Mouse (Mus musculus) heart, embryonic 13.5 days (tissue): Measurements from ENCODE around the gene B3gnt8. TPM values are rescaled to one million over a fixed set of nuclear protein-coding genes. Genes with fewer than 3 reads are reported as not detected.

Experiments used
- ATAC-seq: fragments of 200-750 bp; cut with Nextera tagmentation; 2 replicates; pipeline ENCODE4 v1.8.0; 2017; ENCODE audit warnings: moderate TSS enrichment; ENCODE audit not compliant: insufficient number of reproducible peaks, low FRiP score, low TSS enrichment; ENCODE audit errors: extremely low read depth
- H3K27ac ChIP-seq: fragments of 300-500 bp; sonication (generic); replicated peaks from 2 replicates; pipeline ENCODE4 v1.5.1; 2015; ENCODE audit warnings: moderate library complexity, mild to moderate bottlenecking, inconsistent platforms
- H3K27me3 ChIP-seq: fragments of 300-500 bp; sonication (generic); replicated peaks from 2 replicates; pipeline ENCODE4 v1.6.1; 2015; ENCODE audit warnings: mild to moderate bottlenecking, inconsistent platforms
- H3K36me3 ChIP-seq: fragments of 300-500 bp; sonication (generic); 2 replicates; pipeline ENCODE4 v1.6.1; 2015; ENCODE audit warnings: mild to moderate bottlenecking, inconsistent platforms
- H3K4me1 ChIP-seq: fragments of 300-500 bp; sonication (generic); 2 replicates; pipeline ENCODE4 v1.6.1; 2015; ENCODE audit warnings: inconsistent platforms
- H3K4me2 ChIP-seq: fragments of 300-500 bp; sonication (generic); 2 replicates; pipeline ENCODE4 v1.6.1; 2015; ENCODE audit warnings: inconsistent platforms, mild to moderate bottlenecking, moderate library complexity
- H3K4me3 ChIP-seq: fragments of 300-500 bp; sonication (generic); 2 replicates; pipeline ENCODE4 v1.5.1; 2015; ENCODE audit warnings: moderate library complexity, mild to moderate bottlenecking, inconsistent platforms
- H3K9ac ChIP-seq: fragments of 300-500 bp; sonication (generic); 2 replicates; pipeline ENCODE4 v1.6.1; 2015; ENCODE audit warnings: inconsistent platforms, mild to moderate bottlenecking, moderate library complexity
- H3K9me3 ChIP-seq: fragments of 300-500 bp; sonication (generic); 2 replicates; pipeline ENCODE4 v1.6.1; 2016; ENCODE audit warnings: inconsistent platforms
- WGBS: fragments of 180-500 bp; shearing (Covaris S2); methylation state at CpG from one replicate; pipeline ENCODE4 v1.1.7; 2015; ENCODE audit warnings: mixed read lengths; 5-methylcytosine and 5-hydroxymethylcytosine counted together
- polyA plus RNA-seq: library from polyadenylated mRNA; unstranded; fragments of >200 nt; fragmentation: Nextera tagmentation; extraction: Ambion mirVana; gene quantifications from 2 replicates; pipeline ENCODE4 v1.2.1, GENCODE M21; 2015

Gene B3gnt8
- polyA plus RNA-seq, 1 experiment from 2014 or later: 5.8 TPM

DNA sequence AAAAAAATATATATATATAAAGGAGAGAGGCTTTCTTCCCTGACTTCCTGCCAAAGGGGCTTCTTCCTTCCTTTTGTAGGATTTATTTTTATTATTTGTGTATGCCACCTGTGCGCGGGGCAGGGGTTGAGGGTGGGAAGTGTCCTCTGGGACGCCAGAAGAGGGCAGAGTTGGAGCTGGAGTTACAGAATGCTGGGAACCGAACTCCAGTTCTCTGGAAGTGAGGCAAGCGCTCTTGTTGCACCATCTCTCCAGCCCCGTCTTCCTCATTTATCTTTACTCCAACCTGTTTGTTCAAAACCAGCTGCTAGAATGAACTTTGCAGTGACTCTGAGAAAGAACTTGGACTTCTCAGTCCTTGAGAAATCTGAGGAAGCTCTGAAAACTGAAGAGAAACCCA is 53.5 kb downstream of the B3gnt8 start:
- no peak for ATAC-seq
- Histone ChIP-seq H3K4me3 (peak overlapping the region; percentile 71), H3K4me2 (peak overlapping the region; percentile 72), H3K9me3 (no peaks in the 10 kb centered on the region), H3K9ac (peak overlapping the region; percentile 84), H3K36me3 (peaks cover 12% of the 10 kb centered on the region; the same call in 1 of the 2 replicates), H3K27ac (peak overlapping the region; percentile 93), H3K27me3 (peaks cover 37% of the 10 kb centered on the region), H3K4me1 (peaks cover 38% of the 10 kb centered on the region)
- WGBS: 11% methylated on average over 6 of the region's 6 CpGs

GRCm38 (mm10) chr7:25680514-25681258 is 54.2 kb downstream of the B3gnt8 start, which contains the start of gene B9d2:
B9d2 (plus strand) TSS chr7:25680780.
- H3K4me2 ChIP-seq: peak within 1 kb of the TSS; percentile 72

DNA sequence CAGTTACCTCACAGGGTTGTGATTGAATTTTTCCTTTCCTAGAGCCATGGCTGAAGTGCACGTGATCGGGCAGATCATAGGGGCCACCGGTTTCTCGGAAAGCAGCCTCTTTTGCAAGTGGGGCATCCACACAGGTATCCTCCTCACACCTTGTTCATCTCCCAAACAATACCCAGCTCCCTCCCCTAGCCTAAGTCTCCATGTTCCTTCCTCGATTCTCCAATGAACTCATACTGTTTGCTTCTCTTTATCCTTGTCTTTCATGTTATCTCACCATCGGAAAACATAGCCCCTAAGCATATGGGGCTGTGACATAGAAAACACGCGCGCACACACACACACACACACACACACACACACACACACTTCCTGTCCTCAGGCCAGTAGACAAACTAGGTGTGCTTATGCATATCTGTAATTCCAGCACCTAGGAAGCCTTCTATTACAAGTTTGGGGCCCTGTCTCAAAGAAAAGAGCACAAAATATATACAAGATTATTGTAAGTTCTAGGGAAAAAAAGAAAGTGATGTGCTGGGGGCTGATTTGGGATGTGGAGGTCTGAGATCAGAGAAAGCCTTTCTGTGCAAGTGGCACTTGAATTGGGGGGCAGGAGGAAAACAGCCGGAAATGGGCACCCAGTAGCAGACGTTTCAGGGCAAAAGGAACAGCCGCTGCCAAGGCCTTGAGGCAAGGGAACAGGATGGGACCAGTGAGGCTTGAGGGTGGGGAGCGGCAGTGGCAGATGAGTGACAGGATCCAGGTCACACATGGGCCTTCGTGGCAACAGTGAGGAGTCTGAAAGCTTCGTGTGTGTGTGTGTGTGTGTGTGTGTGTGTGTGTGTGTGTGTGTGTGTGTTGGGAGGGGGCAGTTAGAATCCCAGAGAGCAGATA is 55.1 kb downstream of the B3gnt8 start:
- H3K4me1 ChIP-seq: peaks cover 36% of the 10 kb centered on the region
- peak overlapping the region; percentile 93 for H3K27ac ChIP-seq
- WGBS: 54% methylated on average over 15 of the region's 15 CpGs

More at GRCm38 (mm10) chr7:25680514-25681258, 54.2 kb downstream of the B3gnt8 start, which contains the start of gene B9d2:
- peak; percentile 89 for ATAC-seq
- H3K27me3 ChIP-seq: peaks cover 31% of the 10 kb centered on the region
- no peaks in the 10 kb centered on the region for H3K9me3 ChIP-seq
- peaks cover 12% of the 10 kb centered on the region; the same call in 1 of the 2 replicates for H3K36me3 ChIP-seq
- H3K4me1 ChIP-seq: peaks cover 34% of the 10 kb centered on the region
- WGBS: under 1% methylated on average over 46 of the region's 46 CpGs
- H3K27ac ChIP-seq: peak within 1 kb of the TSS; percentile 93
- peak within 1 kb of the TSS; percentile 71 for H3K4me3 ChIP-seq
- H3K9ac ChIP-seq: peak within 1 kb of the TSS; percentile 84

DNA sequence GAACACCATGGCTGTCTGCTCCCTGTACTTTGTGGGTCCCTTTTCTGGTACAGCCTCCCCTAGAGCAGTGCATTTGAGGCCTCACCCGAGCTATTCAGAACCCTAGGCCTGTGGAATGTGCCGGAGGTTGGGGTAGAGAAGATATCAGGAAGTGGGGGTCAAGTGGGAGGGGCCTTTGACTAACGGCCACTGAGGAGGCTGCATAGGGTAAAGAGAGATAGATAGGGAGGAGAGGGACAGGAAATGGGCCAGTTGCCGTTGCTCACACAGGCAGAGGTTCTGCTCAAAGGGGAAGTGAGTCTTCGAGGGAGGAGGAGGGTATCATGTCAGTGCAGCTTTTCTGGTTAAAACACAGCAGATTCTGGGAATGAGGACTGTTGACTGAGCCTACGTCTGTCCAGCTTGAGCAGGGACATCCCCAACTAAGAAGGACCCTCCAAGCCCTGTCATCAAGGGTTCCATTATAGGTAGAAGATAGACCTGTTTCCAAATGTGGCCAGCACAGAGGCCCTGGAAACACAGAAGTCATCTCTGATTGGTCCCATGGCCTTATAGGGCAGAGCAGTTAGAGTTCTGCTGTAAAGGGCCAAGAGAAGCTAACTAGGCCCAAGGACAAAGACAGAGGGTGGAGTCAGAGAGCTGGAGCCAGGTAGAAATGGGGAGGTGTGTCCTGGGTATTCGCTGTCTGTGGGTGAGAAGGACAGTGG is 57.2 kb downstream of the B3gnt8 start:
- H3K27ac ChIP-seq: 0 out of 2 replicates have a peak overlapping the region, but pooled peaks have one; percentile 15
- H3K4me3 ChIP-seq: no peak overlapping the region
- no peaks in the 10 kb centered on the region for H3K9me3 ChIP-seq
- peaks cover 12% of the 10 kb centered on the region; the same call in 1 of the 2 replicates for H3K36me3 ChIP-seq
- H3K4me1 ChIP-seq: peaks cover 49% of the 10 kb centered on the region
- 37% methylated on average over 7 of the region's 7 CpGs for WGBS
- no peak overlapping the region for H3K9ac ChIP-seq
- ATAC-seq: no peak
- peaks cover 22% of the 10 kb centered on the region for H3K27me3 ChIP-seq
- H3K4me2 ChIP-seq: no peak overlapping the region

More for the DNA sequence above, 55.1 kb downstream of the B3gnt8 start:
- H3K4me2 ChIP-seq: peak overlapping the region; percentile 72
- peaks cover 28% of the 10 kb centered on the region for H3K27me3 ChIP-seq
- H3K9ac ChIP-seq: peak overlapping the region; percentile 44; the same call in 1 of the 2 replicates
- peaks cover 12% of the 10 kb centered on the region; the same call in 1 of the 2 replicates for H3K36me3 ChIP-seq
- no peak for ATAC-seq
- no peaks in the 10 kb centered on the region for H3K9me3 ChIP-seq
- H3K4me3 ChIP-seq: peak overlapping the region; percentile 71

DNA sequence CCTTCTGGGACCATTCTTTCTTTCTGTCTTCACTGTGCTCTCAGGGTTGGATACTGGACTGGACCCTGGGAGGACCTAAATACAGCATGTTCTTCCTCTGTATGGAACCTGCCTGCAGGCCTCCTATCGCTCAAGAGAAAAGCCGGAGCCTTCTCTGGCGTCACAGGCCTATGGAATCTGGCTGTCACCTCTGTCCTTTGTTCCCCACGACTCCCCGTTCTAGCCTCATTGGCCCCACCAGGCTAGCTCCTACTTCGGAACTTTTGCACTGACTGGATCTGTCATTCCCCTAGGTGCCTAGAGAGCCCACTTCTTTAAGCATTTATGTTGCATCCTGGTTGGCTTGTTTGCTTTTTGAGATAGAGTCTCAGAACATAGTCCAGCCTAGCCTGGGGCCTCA is 58.2 kb downstream of the B3gnt8 start:
- Histone ChIP-seq H3K27ac (no peak overlapping the region), H3K4me1 (peaks cover 57% of the 10 kb centered on the region), H3K9ac (no peak overlapping the region), H3K9me3 (no peaks in the 10 kb centered on the region), H3K4me2 (no peak overlapping the region), H3K36me3 (peaks cover 12% of the 10 kb centered on the region; the same call in 1 of the 2 replicates), H3K27me3 (peaks cover 16% of the 10 kb centered on the region), H3K4me3 (no peak overlapping the region)
- no peak for ATAC-seq
- 79% methylated on average over 6 of the region's 6 CpGs for WGBS

Other genes with a start within 250 kb of the B3gnt8 start
- 5.7 and 6.9 TPM in 2 replicates for gene Lipe, start 227.9 kb upstream of the B3gnt8 start, polyA plus RNA-seq
- 0.27 and 0.40 TPM in 2 replicates for gene Cxcl17, start 213.8 kb upstream of the B3gnt8 start, polyA plus RNA-seq
- gene Ceacam1, start 149.1 kb upstream of the B3gnt8 start, polyA plus RNA-seq: 2.6 and 2.9 TPM in 2 replicates
- gene Ceacam2, start 86.8 kb upstream of the B3gnt8 start, polyA plus RNA-seq: 0.05 TPM in 1 of 2 replicates, not detected in the other
- gene Erich4, start 10.8 kb upstream of the B3gnt8 start, polyA plus RNA-seq: not detected in 2 replicates
- gene Dmac2, start 7.2 kb upstream of the B3gnt8 start, polyA plus RNA-seq: 49.5 and 57.7 TPM in 2 replicates
- gene Bckdha, start 32.3 kb downstream of the B3gnt8 start, polyA plus RNA-seq: 56.3 and 56.9 TPM in 2 replicates
- gene Exosc5, start 32.5 kb downstream of the B3gnt8 start, polyA plus RNA-seq: 40.4 and 42.1 TPM in 2 replicates
- gene Tmem91, start 48.5 kb downstream of the B3gnt8 start, polyA plus RNA-seq: 1.4 and 1.5 TPM in 2 replicates
- gene B9d2, start 54.1 kb downstream of the B3gnt8 start, polyA plus RNA-seq: 30.8 and 32.8 TPM in 2 replicates
- gene Tgfb1, start 60.3 kb downstream of the B3gnt8 start, polyA plus RNA-seq: 4.3 TPM in 2 replicates
- 19.7 and 22.1 TPM in 2 replicates for gene Ccdc97, start 92.4 kb downstream of the B3gnt8 start, polyA plus RNA-seq
- gene Hnrnpul1, start 128.1 kb downstream of the B3gnt8 start, polyA plus RNA-seq: 38.1 and 38.8 TPM in 2 replicates
- gene Axl, start 162.1 kb downstream of the B3gnt8 start, polyA plus RNA-seq: 47.3 and 48.6 TPM in 2 replicates
- gene Cyp2s1, start 190.3 kb downstream of the B3gnt8 start, polyA plus RNA-seq: 2.7 and 3.0 TPM in 2 replicates